Comparison of ENCODE assay signal across 7 mouse cellular contexts in the genomic region with DNA sequence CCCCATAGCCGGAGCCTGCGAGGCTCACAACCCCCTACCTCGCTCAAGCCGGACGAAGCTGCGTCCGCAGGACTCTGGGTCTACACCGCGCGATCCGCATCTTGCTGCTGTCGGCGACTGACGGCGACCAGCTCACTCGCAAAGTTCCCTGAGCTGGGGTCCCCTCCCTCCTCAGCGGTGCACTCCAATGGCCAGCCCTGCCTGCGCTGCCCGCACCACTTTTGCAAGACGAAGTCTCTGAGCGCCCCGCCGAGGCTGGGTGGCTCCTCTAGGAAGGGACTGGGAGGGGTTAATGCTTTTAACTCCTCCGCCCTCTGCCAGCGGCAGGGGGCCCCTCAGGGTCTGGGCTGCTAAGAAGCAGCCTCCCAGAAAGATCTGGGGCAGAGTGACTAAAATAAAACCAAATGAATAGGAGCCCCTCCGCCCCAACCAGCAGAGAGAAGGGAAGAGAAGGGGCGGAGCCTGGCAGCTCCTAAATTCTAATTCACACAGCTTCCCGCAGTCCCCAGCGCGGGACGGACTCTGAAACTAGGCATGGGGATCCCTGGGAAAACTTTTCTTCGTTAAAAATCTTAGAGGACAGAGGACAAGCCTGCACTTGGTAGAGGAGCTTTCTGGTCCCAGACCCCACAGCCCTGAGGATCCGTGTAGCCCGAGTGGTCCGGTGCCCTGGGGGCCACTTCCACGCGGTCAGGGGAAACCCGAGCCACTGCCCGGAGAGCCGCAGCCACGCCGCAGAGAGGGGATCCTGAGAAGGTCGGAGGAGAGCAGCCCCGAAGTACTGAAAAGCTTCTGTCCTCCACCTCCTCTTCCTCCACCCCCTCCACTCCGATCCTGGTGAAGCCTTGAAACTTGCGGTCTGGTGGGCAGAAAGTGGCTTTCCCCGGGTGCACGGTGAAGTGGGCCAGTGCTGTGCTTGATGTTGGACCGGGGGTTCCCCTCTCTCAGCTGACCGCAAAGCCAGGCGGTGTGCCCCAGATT. TPM values are rescaled to one million over a fixed set of nuclear protein-coding genes. Genes with fewer than 3 reads are reported as not detected.
DNase-seq lines count a peak whose midpoint lies in the region; ATAC-seq and TF ChIP-seq lines count a peak whose summit lies in the region.

S1pr1 (minus strand) TSS at position 402 of the 981 bp plus-strand sequence.

- H3K27ac ChIP-seq in cortical plate, adult 2 months (ENCODE audit: insufficient read depth, low read length) = peak within 1 kb of the TSS; percentile 85

- peak; percentile 9 for DNase-seq in adipocyte (ENCODE audit: low spot score)
- peak; percentile 63 for DNase-seq in gastrocnemius, postnatal 10 days
- peak; percentile 64 for DNase-seq in hindlimb bud, embryonic 11.5 days (ENCODE audit: extremely low spot score, low read depth, low spot score)
- DNase-seq in left cerebral cortex, postnatal 10 days (ENCODE audit: extremely low spot score in 1 of 2, low spot score in 2 of 2) = peak; percentile 65 to 92
- peak; percentile 35 to 50 for DNase-seq in right cerebral cortex, postnatal 36 days (ENCODE audit: low spot score in 2 of 2)

- intact Hi-C loops in left cerebral cortex, postnatal 10 days (cut with DNase I) = loop anchor here (2.0 to 5.0 kb wide), 2 partner anchors 53 to 172 kb away; partner anchors contain the start of gene Dph5

- H3K4me1 ChIP-seq in cortical plate, adult 2 months (ENCODE audit: control insufficient read depth, insufficient read depth, low read length) = no peaks in the 10 kb centered on the region

- ATAC-seq in megakaryocyte progenitor cell, adult 5-6 weeks (replicated peaks; ENCODE audit: poor library complexity) = peak; percentile 30

- H3K4me3 ChIP-seq in cortical plate, adult 2 months (ENCODE audit: insufficient read depth, low read length) = peak within 1 kb of the TSS; percentile 51

- TF ChIP-seq POLR2A in cortical plate, adult 2 months (IDR thresholded peaks at IDR 0.05; ENCODE audit: extremely low read depth, insufficient read depth, low read length) = peak; percentile 45; the same call in 1 of the 2 replicates

- TF ChIP-seq CTCF in cortical plate, adult 2 months (IDR thresholded peaks at IDR 0.05; ENCODE audit: extremely low read depth, insufficient read depth, low read length) = no peak

RNA-seq across cellular contexts. Expression of gene S1pr1, which starts in this region (rescaled TPM):
- polyA plus RNA-seq in cortical plate, adult 2 months (2012; rRNA removed) = 194 and 210 TPM in 2 replicates
- total RNA-seq in gastrocnemius, postnatal 10 days (2021) = 10 to 100 TPM; 23.5 to 29.2 TPM
- total RNA-seq in left cerebral cortex, postnatal 10 days (2021) = 10 to 100 TPM; 49.3 to 56.3 TPM
- 0.98 and 2.7 TPM in 2 replicates for total RNA-seq in megakaryocyte progenitor cell, adult 5-6 weeks (2015)
- total RNA-seq in megakaryocyte progenitor cell, adult 5-6 weeks (2017) = 0.17 and 1.3 TPM in 2 replicates

Comparison
In these comparisons a context has a peak if more than half of its experiments do, and no peak if none do; other contexts are left out.
1. Peak in every context shown above with its lines: DNase-seq, ATAC-seq, H3K4me3 ChIP-seq and H3K27ac ChIP-seq.
2. RNA of gene S1pr1 (total RNA-seq): 49.3 to 56.3 TPM in left cerebral cortex, postnatal 10 days and 23.5 to 29.2 TPM in gastrocnemius, postnatal 10 days; 0.17 to 2.7 TPM in megakaryocyte progenitor cell, adult 5-6 weeks; every median in the first group is over 4 times any median in the second.
3. DNase-seq: peak in every context shown above with its lines; median percentile 78 in left cerebral cortex, postnatal 10 days; 64 in hindlimb bud, embryonic 11.5 days; 63 in gastrocnemius, postnatal 10 days; 42 in right cerebral cortex, postnatal 36 days; 9 in adipocyte.